Mouse (Mus musculus): ENCODE data around the gene Slc29a1.

- no peak for TF ChIP-seq POLR2A (IDR thresholded peaks at IDR 0.05; ENCODE audit: borderline replicate concordance, insufficient read depth, low read length)
- TF ChIP-seq CTCF (IDR thresholded peaks at IDR 0.05; ENCODE audit: borderline replicate concordance, insufficient read depth, low read depth, low read length): no peak
Measured at GRCm38 (mm10) chr17:45601877-45602304, 2.5 kb upstream of the Slc29a1 start, which contains the start of gene Mymx.
